Mouse (Mus musculus): Measurements from ENCODE around the gene Ninj1.

DNA sequence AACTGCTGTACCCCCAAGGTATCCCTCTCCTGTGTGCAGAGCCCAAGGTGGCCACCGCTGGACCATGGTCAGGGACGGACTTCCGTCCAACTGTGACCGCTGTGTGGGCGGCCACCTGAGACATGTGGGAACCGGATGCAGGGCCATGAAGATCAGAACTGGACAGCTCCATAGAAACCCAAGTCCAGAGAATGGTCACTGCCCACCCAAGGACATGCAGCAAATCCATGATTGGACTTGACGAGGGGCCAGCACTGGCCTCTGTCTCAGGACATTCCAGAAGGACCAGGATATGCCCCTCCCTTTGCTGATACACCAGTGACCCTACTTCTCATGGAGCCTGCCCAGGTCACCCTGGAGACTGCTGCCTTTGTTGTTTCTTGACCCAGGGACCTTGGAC, 8.4 kb downstream of the Ninj1 start:
- TF ChIP-seq CTCF (IDR thresholded peaks at IDR 0.05; ENCODE audit: extremely low read depth, insufficient read length, insufficient replicate concordance, low read depth, low read length) (no peak), POLR2A (IDR thresholded peaks at IDR 0.05; ENCODE audit: low read depth, low read length) (no peak)

Data from small intestine, adult 2 months (tissue).